Mouse (Mus musculus): ENCODE data around the gene Rapgef6.
"Not testable (repeated sequence)": the region's sequence is repeated elsewhere in the genome, so short reads cannot be mapped to it uniquely, and the experiment has no call there.

Rapgef6 gene

DNA sequence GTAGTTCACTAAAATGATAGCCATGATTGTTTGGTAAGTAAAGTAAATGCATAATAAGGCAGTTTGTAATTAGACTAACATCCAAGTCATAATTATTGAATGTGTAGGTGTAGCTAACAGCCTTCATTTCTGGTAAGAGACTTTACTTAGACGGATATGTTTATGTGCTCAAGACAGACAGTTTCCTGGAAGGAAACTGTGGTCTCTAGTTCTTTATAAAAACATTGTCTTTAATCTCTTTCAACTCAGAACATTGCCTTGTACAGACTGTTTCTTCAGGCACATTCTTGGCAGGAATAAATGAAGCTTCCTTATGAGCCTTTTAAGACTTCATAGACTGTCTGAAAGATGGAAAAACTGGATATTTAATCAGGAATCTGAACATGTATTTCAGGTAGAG, 45.3 kb downstream of the Rapgef6 start:
- no peak for DNase-seq (ENCODE audit: extremely low read depth, insufficient read length, low spot score)

DNA sequence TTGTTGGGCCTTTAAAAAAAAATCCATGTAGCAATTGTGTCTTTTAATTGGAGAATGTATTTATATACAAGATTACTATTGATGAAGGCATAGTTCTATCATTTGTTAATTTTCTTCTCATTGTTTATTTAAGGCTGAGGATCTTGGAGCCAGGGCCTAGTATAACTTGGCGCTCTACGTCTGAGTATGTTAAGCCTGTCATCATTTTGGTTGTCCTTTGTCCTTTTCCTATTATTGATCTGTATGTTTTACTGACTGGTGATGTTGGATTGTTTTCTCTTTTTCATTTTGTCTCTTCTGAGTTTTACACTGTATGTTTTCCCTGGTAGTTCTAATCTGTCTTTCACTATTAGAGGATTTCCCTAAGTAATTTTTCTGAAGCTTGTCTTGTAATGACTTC, 52.1 kb downstream of the Rapgef6 start:
- DNase-seq (ENCODE audit: extremely low read depth, insufficient read length, low spot score), result no peak

DNA sequence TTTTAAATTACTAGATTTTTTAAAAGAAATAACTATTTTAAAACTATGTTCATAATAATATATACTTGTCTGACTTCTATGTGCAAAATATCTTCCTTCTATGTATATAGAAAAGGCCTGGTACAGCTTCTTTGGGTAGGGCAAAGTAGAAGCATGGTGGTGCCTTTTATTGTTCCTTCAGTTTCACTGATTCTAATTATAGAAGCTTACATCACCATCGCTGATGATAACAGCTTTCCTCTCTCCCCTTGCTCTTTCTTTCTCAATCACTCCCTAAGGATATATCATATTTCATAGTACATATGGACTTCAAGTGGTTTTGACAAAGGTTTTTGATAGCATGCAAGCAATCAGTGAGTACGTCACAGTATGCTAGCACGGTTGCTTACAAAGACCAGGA, 69.9 kb downstream of the Rapgef6 start:
- no peak for DNase-seq (ENCODE audit: extremely low read depth, insufficient read length, low spot score)

DNA sequence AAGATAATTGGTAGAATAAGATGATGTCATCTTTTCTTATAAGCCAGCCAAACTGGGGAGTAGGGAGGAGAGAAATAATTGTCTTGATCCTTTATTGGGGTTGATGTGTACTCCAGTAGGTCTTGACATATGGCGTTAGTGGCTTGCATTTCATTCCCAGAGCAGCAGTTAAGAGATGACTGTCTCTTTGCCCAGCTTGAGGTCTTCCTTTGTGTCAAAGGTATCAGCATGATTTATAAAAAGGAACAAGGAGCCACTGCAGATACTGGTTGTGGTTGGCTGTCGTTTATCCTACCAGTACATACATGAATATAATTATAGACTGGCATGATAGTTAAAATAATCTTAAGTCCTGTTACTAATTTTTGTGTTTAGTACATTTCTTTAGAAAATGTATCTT, 71.4 kb downstream of the Rapgef6 start:
- DNase-seq (ENCODE audit: extremely low read depth, insufficient read length, low spot score), result no peak

DNA sequence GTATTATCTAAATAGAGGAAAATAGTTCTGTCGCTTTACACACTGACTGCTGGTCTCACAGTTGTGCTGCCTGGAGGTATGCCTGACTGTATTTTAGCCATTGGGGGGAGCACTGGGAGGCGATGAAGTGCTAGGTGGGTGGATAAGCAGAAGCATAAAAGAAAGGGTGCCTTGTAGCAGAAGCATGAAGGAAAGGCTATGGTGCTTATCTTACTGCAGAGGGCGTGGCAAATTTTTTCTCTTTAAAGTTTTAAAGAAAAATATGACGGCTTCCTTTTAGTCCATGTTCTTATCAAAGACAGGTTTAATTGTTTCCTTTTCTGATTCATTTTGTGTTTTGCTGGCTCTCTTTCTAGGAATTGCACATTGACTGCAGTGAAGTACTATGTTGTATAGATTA, 72.4 kb downstream of the Rapgef6 start:
- no peak for DNase-seq (ENCODE audit: extremely low read depth, insufficient read length, low spot score)

DNA sequence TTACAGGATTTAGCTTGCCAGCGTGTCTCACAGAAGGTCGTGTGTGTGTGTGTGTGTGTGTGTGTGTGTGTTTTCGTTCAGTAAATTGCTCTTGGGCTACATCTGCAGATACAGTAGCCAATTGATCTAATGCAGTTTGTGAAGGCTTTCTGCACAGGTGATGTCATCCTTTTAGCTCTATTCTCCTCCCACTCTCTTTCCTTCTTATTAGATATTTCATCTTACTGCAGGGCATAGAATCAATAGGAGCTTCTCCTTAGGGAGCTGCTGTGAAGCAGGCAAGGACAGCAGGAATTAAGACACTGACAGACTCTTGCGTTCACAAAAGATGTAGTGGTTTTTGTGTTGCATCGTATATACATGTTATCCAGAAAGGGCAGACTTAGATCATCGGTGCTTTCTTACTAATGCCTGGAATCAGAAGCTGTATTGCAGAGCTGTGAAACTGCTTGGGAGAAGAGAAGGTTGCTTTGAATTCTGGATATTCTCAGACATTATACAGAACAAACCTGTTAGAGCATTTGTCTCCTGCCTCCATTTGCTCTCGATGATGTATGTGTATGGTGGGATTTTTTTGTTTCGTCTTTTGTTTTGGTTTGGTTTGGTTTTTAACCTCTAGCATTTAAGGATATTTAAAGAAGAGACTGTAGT, 73.4 kb downstream of the Rapgef6 start:
- DNase-seq (ENCODE audit: extremely low read depth, insufficient read length, low spot score), result no peak

DNA sequence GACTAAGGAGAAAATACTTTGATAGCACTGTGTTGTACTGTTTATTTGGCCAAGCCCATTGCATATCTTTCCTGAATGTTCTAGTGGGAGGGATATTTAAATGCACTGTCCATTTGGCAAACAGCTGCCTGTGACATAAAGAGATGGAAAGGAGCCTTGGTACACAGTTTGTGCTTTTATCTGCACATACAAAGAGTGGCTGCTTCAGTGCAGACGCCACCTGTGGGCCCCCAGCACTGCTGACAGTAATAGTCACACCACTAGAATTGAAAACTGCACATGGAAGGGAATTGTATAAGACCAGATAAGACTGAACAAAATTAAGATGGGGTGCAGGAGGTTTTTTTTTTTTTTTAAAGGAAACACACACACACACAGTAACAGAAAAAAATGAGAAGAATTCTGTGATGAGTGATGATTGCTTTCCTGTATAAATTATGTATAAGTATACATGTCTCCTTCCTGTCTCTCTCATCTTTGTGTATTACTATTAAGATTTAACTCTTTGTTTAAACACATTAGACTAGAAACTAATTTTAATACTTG, 75.3 kb downstream of the Rapgef6 start:
- no peak for DNase-seq (ENCODE audit: extremely low read depth, insufficient read length, low spot score)

DNA sequence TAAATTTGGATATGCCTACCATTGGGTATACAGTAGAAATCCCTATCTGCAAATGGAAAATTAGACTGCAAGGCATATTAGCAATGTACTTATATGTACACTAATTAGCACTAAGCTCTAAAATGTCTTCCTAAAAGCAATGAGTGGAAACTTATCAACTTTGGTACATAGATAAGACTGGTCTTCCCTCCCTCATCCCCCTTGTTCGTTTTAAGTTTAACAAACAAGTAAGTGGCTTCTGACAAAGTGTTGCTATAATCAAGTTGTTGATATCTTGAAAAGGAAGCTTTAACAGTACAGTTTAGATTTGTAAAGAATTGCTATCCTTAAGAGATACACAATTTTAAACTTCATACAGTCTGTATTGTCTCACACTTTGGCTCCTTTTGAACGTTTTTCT, 78.5 kb downstream of the Rapgef6 start:
- DNase-seq (ENCODE audit: extremely low read depth, insufficient read length, low spot score), result no peak

DNA sequence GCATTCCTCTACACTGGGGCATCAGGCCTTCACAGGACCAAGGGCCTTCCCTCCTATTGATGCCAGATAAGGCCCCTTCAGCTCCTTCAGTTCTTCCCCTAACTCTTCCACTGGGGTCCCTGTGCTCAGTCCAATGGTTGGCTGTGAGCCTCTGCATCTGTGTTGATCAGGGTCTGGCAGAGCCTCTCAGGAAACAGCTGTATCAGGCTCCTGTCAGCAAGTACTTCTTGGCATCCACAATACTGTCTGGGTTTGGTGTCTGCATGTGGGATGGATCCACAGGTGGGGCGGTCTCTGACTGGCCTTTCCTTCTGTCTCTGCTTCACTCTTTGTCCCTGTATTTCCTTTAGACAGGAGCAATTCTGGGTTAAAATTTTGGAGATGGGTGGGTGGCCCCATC, 80.1 kb downstream of the Rapgef6 start:
- DNase-seq (ENCODE audit: extremely low read depth, insufficient read length, low spot score), result not testable (repeated sequence)

DNA sequence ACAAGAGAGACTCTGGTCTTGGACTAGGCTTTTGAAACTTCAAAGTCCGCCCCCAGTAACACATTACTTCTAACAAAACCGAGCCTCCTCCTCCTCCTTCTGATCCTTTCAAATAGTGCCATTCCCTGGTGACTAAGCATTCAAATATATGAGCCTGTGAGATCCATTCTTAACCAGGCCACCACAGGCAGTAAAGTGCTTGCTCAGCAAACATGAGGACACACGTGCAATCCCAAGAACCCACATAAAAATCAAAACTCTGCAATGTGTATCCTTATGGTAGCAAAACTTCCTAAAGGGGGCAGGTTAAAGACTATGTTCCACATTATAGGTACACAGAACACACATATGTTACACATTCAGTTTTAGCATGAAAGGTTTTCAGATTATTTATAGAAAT, 81.8 kb downstream of the Rapgef6 start:
- no peak for DNase-seq (ENCODE audit: extremely low read depth, insufficient read length, low spot score)

DNA sequence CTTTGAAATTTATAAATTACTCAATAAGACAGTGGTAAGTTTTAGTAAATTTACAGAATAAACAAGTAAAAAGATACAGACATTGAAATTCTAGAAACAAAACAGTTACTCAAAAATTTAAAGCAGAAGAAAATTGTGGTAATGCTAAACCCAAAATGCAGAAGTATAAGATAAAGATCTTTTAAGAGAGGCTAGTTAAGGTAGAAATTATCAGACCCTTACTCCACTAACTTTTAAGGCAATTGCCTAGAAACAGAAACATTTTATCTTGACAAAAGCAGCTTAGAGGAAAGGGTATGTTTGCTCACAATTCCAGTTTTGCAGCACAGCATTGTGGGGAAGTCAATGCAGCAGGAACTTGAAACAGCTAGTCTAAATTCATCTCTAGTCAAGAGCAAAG, 91.0 kb downstream of the Rapgef6 start:
- DNase-seq (ENCODE audit: extremely low read depth, insufficient read length, low spot score), result no peak

DNA sequence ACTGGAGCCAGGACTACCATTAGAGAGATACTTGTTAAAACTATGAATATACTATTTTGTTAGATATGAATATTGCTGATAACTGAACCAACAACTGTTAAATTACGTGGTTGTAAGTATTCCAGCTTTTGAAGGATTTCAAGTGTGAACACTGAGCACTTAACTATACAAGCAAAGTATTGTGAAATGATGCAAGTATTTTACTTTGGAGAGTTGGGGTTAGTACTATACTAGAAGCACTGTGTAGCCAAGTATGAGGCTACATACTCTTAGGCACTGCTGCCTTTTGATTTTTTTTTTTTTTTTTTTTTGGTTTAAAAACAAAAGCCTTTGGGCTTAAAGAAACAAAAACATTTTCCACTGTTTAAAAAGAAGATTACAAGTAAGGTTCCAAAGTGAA, 91.9 kb downstream of the Rapgef6 start:
- no peak for DNase-seq (ENCODE audit: extremely low read depth, insufficient read length, low spot score)

DNA sequence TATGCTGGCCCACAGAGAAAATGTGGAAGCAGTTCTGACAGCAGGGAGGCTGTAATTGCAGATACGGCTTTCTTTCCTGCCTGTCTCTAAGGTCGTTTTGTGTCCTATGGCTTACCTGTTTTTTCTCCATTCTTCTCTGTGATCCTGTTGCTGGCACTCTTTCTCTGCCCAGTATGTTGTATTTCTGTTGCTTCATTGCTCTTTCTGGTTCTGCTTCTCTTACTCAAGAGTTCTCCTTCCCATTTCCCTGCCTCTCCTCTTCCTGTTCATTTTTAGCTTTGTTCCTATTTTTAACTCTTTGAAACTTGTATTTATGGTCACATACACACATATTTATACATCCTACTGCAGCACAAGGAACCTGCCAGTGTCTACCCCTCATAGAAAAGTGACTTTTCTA, 96.2 kb downstream of the Rapgef6 start:
- no peak for DNase-seq (ENCODE audit: extremely low read depth, insufficient read length, low spot score)

DNA sequence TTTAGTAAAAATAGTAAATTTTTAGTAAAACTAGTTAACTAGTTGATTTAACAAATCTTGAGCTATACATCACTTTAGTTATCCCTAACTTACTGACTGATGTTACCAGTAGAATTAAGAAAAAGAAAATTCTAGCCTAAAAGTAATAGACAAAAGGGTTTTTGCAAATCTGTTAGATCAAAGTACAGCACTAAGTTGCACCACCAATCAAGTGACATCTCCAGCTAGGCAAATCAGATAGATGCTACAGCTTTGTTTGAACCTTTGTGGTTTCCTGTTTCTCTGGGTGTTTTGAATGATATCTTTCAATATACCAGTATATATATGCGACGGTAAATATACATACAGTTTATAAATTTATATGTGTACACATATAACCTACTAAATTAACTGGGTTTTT, 99.1 kb downstream of the Rapgef6 start:
- DNase-seq (ENCODE audit: extremely low read depth, insufficient read length, low spot score), result no peak

DNA sequence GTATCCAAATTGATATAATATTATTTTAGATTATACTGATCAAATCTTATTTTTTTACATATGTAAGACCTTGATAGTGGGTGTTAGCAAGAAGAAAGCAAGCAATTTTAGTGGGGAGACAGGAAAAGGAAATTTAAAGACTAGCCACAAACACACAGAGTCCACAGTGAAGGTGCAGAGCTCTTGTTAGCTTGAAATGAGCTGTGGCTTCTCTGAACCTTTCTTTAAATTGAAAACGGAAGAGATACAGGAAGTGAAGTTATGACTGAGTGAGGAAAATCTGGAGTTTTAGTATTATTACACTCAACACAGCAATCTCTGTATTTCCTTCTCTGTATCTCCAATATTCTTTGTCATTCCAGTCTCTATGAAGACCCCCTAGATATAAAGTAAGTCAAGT, 104.3 kb downstream of the Rapgef6 start:
- DNase-seq (ENCODE audit: extremely low read depth, insufficient read length, low spot score), result no peak

DNA sequence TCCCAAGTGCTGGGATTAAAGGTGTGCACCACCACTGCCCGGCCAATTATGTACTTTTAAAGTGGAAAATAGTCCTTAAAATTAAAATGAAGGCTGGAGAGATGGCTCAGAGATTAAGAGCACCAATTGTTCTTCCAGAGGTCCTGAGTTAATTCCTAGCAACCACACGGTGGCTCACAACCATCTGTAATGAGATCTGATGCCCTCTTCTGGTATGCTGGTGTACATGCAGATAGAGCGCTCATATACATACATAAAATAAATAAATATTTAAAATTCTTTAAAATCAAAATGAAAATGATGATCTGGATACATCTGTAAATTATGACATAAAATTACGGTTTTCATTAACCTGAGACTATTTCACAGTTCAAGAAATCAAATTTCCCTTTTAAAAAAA, 123.8 kb downstream of the Rapgef6 start:
- DNase-seq (ENCODE audit: extremely low read depth, insufficient read length, low spot score), result no peak

DNA sequence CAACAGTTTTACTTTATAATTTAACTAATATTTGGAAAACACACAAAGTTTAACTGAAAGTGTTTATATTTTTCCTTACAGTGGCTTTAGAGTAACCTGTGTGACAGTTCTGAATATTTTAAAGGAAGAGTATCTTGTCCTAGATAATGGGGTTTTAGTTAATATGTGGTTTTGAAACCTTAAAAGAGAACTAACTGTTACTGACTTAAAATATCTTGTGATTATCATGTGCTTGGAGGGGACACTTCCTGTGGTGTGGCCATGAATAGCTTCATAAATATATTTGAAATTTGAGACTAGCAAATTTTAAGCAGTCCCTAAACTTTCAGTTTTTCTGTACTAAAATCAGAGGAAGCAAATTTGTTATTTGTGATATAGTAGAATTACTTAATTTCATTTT, 125.9 kb downstream of the Rapgef6 start:
- no peak for DNase-seq (ENCODE audit: extremely low read depth, insufficient read length, low spot score)

DNA sequence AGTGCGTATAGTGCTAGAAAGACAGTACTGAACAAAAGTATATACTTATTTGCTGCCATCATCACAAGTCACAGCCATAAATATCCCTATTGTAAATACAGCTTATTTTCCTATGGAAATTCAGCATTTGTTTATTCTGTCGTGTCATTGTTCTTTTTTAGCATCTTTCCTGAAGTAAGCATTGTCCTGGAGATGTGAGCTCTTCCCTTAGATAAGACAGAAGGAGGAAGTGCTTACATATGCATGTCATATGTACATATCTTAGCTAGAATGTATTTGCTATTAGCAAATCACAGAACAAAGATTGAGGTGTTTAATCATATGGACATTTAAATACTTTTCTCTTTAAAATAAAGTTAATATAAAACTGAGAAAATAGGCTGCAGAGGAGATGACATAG, 132.8 kb downstream of the Rapgef6 start:
- DNase-seq (ENCODE audit: extremely low read depth, insufficient read length, low spot score), result no peak

DNA sequence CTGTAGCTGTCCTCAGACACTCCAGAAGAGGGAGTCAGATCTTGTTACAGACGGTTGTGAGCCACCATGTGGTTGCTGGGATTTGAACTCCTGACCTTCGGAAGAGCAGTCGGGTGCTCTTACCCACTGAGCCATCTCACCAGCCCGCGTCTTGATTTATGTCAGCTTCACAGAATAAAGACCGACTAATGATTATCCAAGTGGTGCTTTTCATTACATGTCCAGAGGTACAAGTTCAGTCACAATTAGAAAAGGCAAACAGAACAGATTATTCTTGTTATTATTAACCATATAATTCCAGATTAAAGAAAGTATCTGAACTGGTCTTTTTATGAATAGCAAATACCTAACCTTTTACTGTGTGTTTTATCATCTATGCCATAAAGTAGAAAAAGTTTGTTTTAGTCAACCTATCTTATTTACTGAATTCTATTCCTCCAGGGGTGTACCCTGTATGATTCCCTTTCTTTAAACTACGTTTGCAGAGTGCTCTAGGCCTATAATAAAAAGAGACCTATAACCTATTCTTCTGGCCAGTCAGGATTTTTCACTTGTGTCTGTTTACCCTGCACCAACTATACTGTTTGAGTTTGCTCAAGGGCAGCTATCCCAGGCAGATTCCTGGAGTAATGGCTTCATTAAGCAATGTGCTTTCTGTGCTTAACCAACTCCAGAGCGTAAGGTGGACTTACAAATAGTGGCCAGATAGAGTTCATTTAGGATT, 151.1 kb downstream of the Rapgef6 start:
- DNase-seq (ENCODE audit: extremely low read depth, insufficient read length, low spot score), result no peak

DNA sequence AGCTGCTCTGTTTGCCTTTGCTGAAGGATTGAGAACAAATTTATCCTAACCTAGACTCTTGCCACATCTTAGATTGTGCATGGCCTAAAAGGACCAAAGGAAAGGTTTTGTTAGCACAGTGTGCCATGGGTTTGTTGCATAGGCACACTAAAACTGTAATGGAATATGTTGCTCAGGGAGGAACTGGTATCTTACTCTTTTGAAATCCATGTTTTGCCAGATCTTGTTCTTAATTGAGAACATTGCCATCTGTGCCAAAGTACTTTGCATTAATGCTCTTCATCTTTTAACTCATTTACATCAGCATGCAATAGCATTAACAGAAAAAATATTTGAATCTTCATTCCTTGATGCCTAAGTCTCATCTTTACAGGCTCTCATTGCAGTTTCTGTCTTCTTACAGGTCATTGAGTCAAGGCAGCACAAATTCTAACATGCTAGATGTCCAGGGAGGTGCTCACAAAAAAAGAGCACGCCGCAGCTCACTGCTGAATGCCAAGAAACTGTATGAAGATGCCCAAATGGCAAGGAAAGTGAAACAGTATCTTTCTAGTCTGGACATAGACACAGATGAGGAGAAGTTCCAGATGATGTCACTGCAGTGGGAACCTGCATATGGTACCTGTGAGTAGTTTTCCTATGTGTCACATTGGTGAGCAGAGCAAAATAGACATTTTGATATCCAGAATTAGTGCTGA, 153.3 kb downstream of the Rapgef6 start:
- no peak for DNase-seq (ENCODE audit: extremely low read depth, insufficient read length, low spot score)

DNA sequence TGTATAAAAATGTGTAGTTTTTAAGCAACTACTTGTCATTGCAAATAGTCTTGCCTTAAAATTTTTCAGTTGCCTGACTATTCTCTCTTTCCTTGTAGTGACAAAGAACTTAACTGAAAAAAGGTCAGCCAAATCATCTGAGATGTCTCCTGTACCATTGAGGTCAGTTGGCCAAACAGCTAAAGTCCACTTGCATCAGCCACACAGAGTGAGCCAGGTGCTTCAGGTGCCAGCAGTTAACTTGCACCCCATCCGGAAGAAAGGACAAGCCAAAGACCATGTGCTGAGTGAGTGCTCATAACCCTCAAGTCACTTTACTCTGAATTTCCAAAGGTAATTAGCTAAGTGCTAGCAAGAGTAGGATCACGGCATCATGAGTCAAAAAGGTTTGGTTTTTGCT, 156.5 kb downstream of the Rapgef6 start:
- no peak for DNase-seq (ENCODE audit: extremely low read depth, insufficient read length, low spot score)

DNA sequence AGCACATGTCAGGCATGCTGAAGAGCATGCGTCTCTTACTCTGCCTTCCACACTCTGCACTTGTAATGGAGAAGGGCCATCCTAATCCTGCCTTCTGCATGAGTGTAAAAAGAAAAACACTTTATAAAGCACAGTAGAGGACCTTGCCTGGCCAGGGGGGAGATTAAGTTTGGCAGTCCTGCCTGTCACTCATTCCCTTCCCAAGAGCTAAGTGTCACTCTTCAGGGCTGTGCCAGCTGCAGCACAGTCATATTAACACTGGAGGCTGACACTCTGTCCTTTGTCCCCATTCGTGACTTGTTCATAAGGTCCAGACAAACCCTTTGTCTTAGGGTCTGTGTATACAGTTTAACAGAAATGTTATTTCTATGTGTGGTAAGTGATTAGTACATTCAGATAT, 162.2 kb downstream of the Rapgef6 start:
- no peak for DNase-seq (ENCODE audit: extremely low read depth, insufficient read length, low spot score)

All from 3134 (cell line).